Mouse (Mus musculus): ENCODE measurements at regions not wholly inside any gene's neighbourhood (a gene's known extent, or its start where the extent isn't known, plus 50 kb on each side); places are given as distances from the start of the nearest gene placed in this dataset.

DNA sequence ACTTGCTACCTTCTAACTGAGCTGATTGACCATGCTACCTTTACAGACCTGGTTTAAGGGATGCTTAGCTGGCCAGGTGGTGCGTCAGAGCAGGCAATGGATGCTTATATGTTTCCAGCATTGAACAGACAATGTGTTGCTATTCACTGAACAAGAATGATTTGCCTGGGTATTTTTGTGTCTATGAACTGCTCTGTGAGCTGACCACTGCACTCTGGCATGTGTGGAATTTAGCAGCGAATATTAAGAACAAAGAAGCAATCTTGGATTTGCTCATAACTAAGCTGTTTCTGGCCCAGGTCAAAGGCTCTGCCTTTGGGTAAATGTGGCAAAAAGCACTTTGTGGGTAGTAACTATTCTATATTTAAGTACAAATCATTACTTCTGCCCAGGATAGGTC, 58.3 kb upstream of the Ccdc39 start:
- Histone ChIP-seq H3K9ac (no peak overlapping the region), H3K9me3 (no peaks in the 10 kb centered on the region), H3K36me3 (no peaks in the 10 kb centered on the region), H3K4me3 (no peak overlapping the region), H3K27ac (no peak overlapping the region), H3K4me2 (replicated peaks) (no peak overlapping the region), H3K27me3 (no peaks in the 10 kb centered on the region), H3K4me1 (peaks cover 11% of the 10 kb centered on the region)
- ATAC-seq (ENCODE audit: insufficient number of reproducible peaks, insufficient read depth, low FRiP score, low TSS enrichment): no peak
- 75% methylated on average over 2 of the region's 2 CpGs for WGBS

DNA sequence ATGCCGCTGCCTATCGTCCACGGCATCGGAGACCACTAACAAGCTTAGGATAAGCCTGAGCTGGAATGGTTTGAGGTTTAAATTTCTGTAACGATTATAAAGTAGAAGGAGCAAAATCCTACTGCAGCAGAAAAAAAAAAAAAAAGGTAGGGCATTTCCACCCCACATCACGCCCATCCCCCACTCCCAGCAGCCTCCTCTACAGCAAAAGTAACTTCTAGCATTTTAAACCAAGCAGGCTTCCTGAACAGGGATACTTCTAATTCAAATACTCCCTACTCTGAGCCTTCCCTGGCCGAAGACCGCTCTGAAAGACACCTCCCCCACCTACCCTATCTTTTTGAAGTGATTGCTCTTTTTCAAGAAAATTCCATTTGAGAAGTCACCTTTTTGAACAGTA, 59.2 kb upstream of the Ccdc39 start:
- Histone ChIP-seq H3K9ac (no peak overlapping the region), H3K4me3 (no peak overlapping the region), H3K27ac (no peak overlapping the region), H3K4me1 (peaks cover 11% of the 10 kb centered on the region), H3K27me3 (no peaks in the 10 kb centered on the region), H3K9me3 (no peaks in the 10 kb centered on the region), H3K36me3 (no peaks in the 10 kb centered on the region), H3K4me2 (replicated peaks) (no peak overlapping the region)
- WGBS: 71% methylated on average over 8 of the region's 8 CpGs
- ATAC-seq (ENCODE audit: insufficient number of reproducible peaks, insufficient read depth, low FRiP score, low TSS enrichment): no peak

- H3K27me3 ChIP-seq: no peaks in the 10 kb centered on the region
- no peak overlapping the region for H3K9ac ChIP-seq
- WGBS: 54% methylated on average over 4 of the region's 4 CpGs
- H3K4me3 ChIP-seq: no peak overlapping the region
- no peak overlapping the region for H3K4me2 ChIP-seq (replicated peaks)
- peaks cover 11% of the 10 kb centered on the region for H3K4me1 ChIP-seq
- no peaks in the 10 kb centered on the region for H3K36me3 ChIP-seq
- no peaks in the 10 kb centered on the region for H3K9me3 ChIP-seq
- ATAC-seq (ENCODE audit: insufficient number of reproducible peaks, insufficient read depth, low FRiP score, low TSS enrichment): no peak
- H3K27ac ChIP-seq: no peak overlapping the region
Measured at GRCm38 (mm10) chr3:33903816-33904215, 59.7 kb upstream of the Ccdc39 start.

DNA sequence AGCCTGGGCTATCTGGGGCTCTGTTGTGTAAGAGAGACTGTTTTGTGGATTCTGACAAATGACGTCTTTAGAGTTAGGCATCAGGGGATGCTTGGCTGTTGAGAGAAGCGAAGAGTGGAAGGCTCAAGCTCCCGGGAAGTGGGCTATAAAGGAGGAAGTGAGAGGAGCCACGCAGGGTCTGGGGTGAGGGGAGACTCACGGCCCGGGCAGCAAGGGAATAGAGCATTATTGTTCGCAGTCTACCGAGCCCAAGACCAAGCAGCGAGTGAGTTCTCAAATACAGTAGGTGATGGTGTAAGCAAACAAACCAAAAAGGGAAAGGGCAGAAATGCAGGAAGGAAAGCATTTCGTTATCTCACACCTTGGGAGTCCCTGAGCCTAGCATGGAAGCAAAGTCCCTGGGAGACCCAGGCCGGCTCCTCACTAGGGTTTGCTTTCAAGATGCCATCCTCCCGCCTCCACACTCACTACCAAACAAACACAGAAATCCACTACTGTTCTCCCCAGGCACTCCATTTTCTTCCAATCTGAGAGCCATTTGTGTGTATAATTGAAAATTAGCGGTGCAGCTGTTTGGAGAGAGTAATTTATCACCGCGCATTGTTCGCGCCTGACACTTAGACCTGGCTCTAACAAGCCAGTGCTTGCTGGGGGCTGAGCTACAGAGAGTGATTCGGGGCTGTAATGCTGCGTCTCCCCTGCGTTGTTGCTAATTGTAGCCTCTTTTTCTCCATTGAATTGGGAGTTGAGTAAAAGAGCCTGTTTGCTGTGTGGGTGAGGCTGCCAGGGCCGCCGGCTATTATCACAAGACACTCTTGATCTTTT, 61.0 kb upstream of the Ccdc39 start:
- Histone ChIP-seq H3K36me3 (no peaks in the 10 kb centered on the region), H3K4me1 (peaks cover 14% of the 10 kb centered on the region), H3K4me3 (no peak overlapping the region), H3K27ac (no peak overlapping the region), H3K9ac (no peak overlapping the region), H3K27me3 (no peaks in the 10 kb centered on the region), H3K4me2 (replicated peaks) (peak overlapping the region; percentile 35), H3K9me3 (no peaks in the 10 kb centered on the region)
- 40% methylated on average over 22 of the region's 22 CpGs for WGBS
- ATAC-seq (ENCODE audit: insufficient number of reproducible peaks, insufficient read depth, low FRiP score, low TSS enrichment): no peak

GRCm38 (mm10) chr3:33905679-33906007, 61.5 kb upstream of the Ccdc39 start:
- H3K9me3 ChIP-seq: no peaks in the 10 kb centered on the region
- peaks cover 14% of the 10 kb centered on the region for H3K4me1 ChIP-seq
- no peak overlapping the region for H3K9ac ChIP-seq
- H3K36me3 ChIP-seq: no peaks in the 10 kb centered on the region
- H3K27me3 ChIP-seq: no peaks in the 10 kb centered on the region
- H3K27ac ChIP-seq: no peak overlapping the region
- 39% methylated on average over 5 of the region's 5 CpGs for WGBS
- no peak for ATAC-seq (ENCODE audit: insufficient number of reproducible peaks, insufficient read depth, low FRiP score, low TSS enrichment)
- no peak overlapping the region for H3K4me3 ChIP-seq
- peak overlapping the region; percentile 35; the same call in 1 of the 2 replicates for H3K4me2 ChIP-seq (replicated peaks)

- no peaks in the 10 kb centered on the region for H3K9me3 ChIP-seq
- H3K27me3 ChIP-seq: no peaks in the 10 kb centered on the region
- ATAC-seq (ENCODE audit: insufficient number of reproducible peaks, insufficient read depth, low FRiP score, low TSS enrichment): no peak
Measured at GRCm38 (mm10) chr3:33907061-33907460, 63.0 kb upstream of the Ccdc39 start.

GRCm38 (mm10) chr3:33911559-33911958, 67.4 kb upstream of the Ccdc39 start:
- no peak overlapping the region for H3K4me3 ChIP-seq
- no peaks in the 10 kb centered on the region for H3K27me3 ChIP-seq
- 86% methylated on average over 9 of the region's 9 CpGs for WGBS
- no peaks in the 10 kb centered on the region for H3K9me3 ChIP-seq
- H3K36me3 ChIP-seq: no peaks in the 10 kb centered on the region
- H3K4me1 ChIP-seq: 0 out of 2 replicates have a peak, but pooled peaks cover 2% of the 10 kb centered on the region
- H3K27ac ChIP-seq: no peak overlapping the region
- ATAC-seq (ENCODE audit: insufficient number of reproducible peaks, insufficient read depth, low FRiP score, low TSS enrichment): no peak
- no peak overlapping the region for H3K9ac ChIP-seq
- H3K4me2 ChIP-seq (replicated peaks): no peak overlapping the region

More at GRCm38 (mm10) chr3:33907061-33907460, 63.0 kb upstream of the Ccdc39 start:
- H3K9ac ChIP-seq: no peak overlapping the region
- H3K4me1 ChIP-seq: peaks cover 14% of the 10 kb centered on the region
- H3K27ac ChIP-seq: no peak overlapping the region
- H3K4me3 ChIP-seq: no peak overlapping the region
- WGBS: 81% methylated on average over 8 of the region's 8 CpGs
- H3K4me2 ChIP-seq (replicated peaks): no peak overlapping the region
- no peaks in the 10 kb centered on the region for H3K36me3 ChIP-seq

DNA sequence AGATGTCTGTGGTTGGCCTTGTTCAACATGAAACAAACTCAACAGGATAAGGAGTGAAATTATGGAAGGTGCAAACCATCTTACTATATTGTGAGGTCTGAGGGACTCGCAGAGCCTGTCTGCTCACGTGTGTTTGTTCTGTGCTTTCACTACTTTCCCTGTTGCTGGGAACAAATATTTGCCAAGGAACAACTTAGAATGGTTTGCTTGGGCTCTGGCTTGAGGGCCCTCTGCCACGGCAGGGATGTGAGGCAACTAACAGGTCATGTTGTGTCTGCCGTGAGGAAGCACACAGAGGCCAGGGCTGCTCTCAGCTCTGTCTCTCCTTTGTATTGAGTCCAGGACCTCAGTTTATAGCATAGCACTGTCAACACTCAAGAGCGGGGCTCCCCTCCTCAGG, 69.4 kb upstream of the Ccdc39 start:
- H3K36me3 ChIP-seq: no peaks in the 10 kb centered on the region
- H3K9me3 ChIP-seq: no peaks in the 10 kb centered on the region
- no peak overlapping the region for H3K27ac ChIP-seq
- no peak overlapping the region for H3K9ac ChIP-seq
- no peak for ATAC-seq (ENCODE audit: insufficient number of reproducible peaks, insufficient read depth, low FRiP score, low TSS enrichment)
- H3K4me2 ChIP-seq (replicated peaks): no peak overlapping the region
- H3K4me1 ChIP-seq: 0 out of 2 replicates have a peak, but pooled peaks cover 2% of the 10 kb centered on the region
- no peaks in the 10 kb centered on the region for H3K27me3 ChIP-seq
- 80% methylated on average over 5 of the region's 5 CpGs for WGBS
- H3K4me3 ChIP-seq: no peak overlapping the region

- Histone ChIP-seq H3K4me2 (replicated peaks) (no peak overlapping the region), H3K27ac (no peak overlapping the region), H3K9ac (no peak overlapping the region), H3K9me3 (no peaks in the 10 kb centered on the region), H3K36me3 (no peaks in the 10 kb centered on the region), H3K4me3 (no peak overlapping the region), H3K27me3 (no peaks in the 10 kb centered on the region), H3K4me1 (no peaks in the 10 kb centered on the region)
- ATAC-seq (ENCODE audit: insufficient number of reproducible peaks, insufficient read depth, low FRiP score, low TSS enrichment): no peak
- 59% methylated on average over 9 of the region's 9 CpGs for WGBS
Measured at GRCm38 (mm10) chr3:33914386-33914785, 70.3 kb upstream of the Ccdc39 start.

- no peaks in the 10 kb centered on the region for H3K9me3 ChIP-seq
- no peaks in the 10 kb centered on the region for H3K27me3 ChIP-seq
- no peak overlapping the region for H3K4me2 ChIP-seq (replicated peaks)
- no peaks in the 10 kb centered on the region for H3K4me1 ChIP-seq
- no peak for ATAC-seq (ENCODE audit: insufficient number of reproducible peaks, insufficient read depth, low FRiP score, low TSS enrichment)
- H3K27ac ChIP-seq: no peak overlapping the region
- H3K36me3 ChIP-seq: no peaks in the 10 kb centered on the region
- H3K9ac ChIP-seq: no peak overlapping the region
- no peak overlapping the region for H3K4me3 ChIP-seq
Measured at GRCm38 (mm10) chr3:33915777-33916176, 71.7 kb upstream of the Ccdc39 start.

GRCm38 (mm10) chr3:33916318-33916717, 72.2 kb upstream of the Ccdc39 start:
- no peak for ATAC-seq (ENCODE audit: insufficient number of reproducible peaks, insufficient read depth, low FRiP score, low TSS enrichment)
- WGBS: 71% methylated on average over 10 of the region's 10 CpGs
- Histone ChIP-seq H3K4me1 (no peaks in the 10 kb centered on the region), H3K9me3 (no peaks in the 10 kb centered on the region), H3K9ac (no peak overlapping the region), H3K4me3 (no peak overlapping the region), H3K27ac (no peak overlapping the region), H3K27me3 (no peaks in the 10 kb centered on the region), H3K36me3 (no peaks in the 10 kb centered on the region), H3K4me2 (replicated peaks) (no peak overlapping the region)

DNA sequence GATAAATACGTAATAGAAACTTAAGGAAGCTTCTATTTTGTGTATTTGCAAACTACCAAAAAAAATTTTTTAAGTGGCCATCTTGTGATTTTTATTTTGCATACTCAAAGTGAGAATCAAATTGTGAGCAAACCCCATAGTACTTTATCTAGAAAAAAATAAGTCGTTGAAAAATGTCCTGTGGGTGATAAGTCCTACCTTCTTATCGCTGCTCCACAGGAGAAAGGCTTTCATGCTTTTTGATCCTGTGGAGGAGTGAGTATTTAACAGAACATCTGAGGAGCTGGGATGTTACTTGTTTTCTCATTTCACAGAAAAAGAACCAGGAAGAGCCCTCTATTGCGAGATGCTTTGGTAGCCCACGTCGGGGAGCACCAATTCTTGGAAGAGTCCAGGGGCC, 72.7 kb upstream of the Ccdc39 start:
- Histone ChIP-seq H3K36me3 (no peaks in the 10 kb centered on the region), H3K4me1 (no peaks in the 10 kb centered on the region), H3K27ac (no peak overlapping the region), H3K4me2 (replicated peaks) (no peak overlapping the region), H3K27me3 (no peaks in the 10 kb centered on the region), H3K9ac (no peak overlapping the region), H3K9me3 (no peaks in the 10 kb centered on the region), H3K4me3 (no peak overlapping the region)
- ATAC-seq (ENCODE audit: insufficient number of reproducible peaks, insufficient read depth, low FRiP score, low TSS enrichment): no peak
- 86% methylated on average over 6 of the region's 6 CpGs for WGBS
